Mouse (Mus musculus) forebrain, postnatal 0 days (tissue): ENCODE data around the gene Elf2. TPM values are rescaled to one million over a fixed set of nuclear protein-coding genes. Genes with fewer than 3 reads are reported as not detected.

Experiments
- ATAC-seq: fragments of 200-750 bp; cut with Nextera tagmentation; 2 replicates; pipeline ENCODE4 v1.8.0; 2017; ENCODE audit warnings: mild to moderate bottlenecking, moderate library complexity
- DNase-seq: peaks from one replicate; pipeline ENCODE4 v3.0.0-alpha.2; 2015
- H3K27ac ChIP-seq: fragments of 300-500 bp; sonication (generic); 2 replicates; pipeline ENCODE4 v1.5.1; 2014; ENCODE audit warnings: low read depth, mild to moderate bottlenecking, antibody characterized with exemption, low read length, moderate library complexity, mixed read lengths
- H3K27me3 ChIP-seq: fragments of 300-500 bp; sonication (generic); 2 replicates; pipeline ENCODE4 v1.6.1; 2014; ENCODE audit warnings: mild to moderate bottlenecking, low read length, mixed read lengths; ENCODE audit not compliant: insufficient read depth
- H3K36me3 ChIP-seq: fragments of 300-500 bp; sonication (generic); 2 replicates; pipeline ENCODE4 v1.6.1; 2014; ENCODE audit warnings: mild to moderate bottlenecking, moderate library complexity; ENCODE audit not compliant: insufficient read depth
- H3K4me1 ChIP-seq: fragments of 300-500 bp; sonication (generic); 2 replicates; pipeline ENCODE4 v1.6.1; 2014; ENCODE audit warnings: antibody characterized with exemption; ENCODE audit not compliant: insufficient read depth
- H3K4me2 ChIP-seq: fragments of 300-500 bp; sonication (generic); 2 replicates; pipeline ENCODE4 v1.6.1; 2014; ENCODE audit warnings: low read depth, mild to moderate bottlenecking, moderate library complexity
- H3K4me3 ChIP-seq: fragments of 300-500 bp; sonication (generic); 2 replicates; pipeline ENCODE4 v1.5.1; 2014; ENCODE audit warnings: low read depth, low read length, mixed read lengths
- H3K9ac ChIP-seq: fragments of 300-500 bp; sonication (generic); 2 replicates; pipeline ENCODE4 v1.6.1; 2014; ENCODE audit warnings: mild to moderate bottlenecking
- H3K9me3 ChIP-seq: fragments of 300-500 bp; sonication (generic); 2 replicates; pipeline ENCODE4 v1.6.1; 2016; ENCODE audit warnings: low read length
- CTCF ChIP-seq: sonication (generic); IDR thresholded peaks from 2 replicates; pipeline ENCODE4 v1.5.1; 2016; ENCODE audit warnings: antibody characterized with exemption, control low read depth, low read depth
- WGBS: fragments of 180-500 bp; shearing (Covaris S2); extraction: QIAGEN DNeasy Blood & Tissue Kit; methylation state at CpG from one replicate; pipeline ENCODE4 v1.1.7; 2014; 5-methylcytosine and 5-hydroxymethylcytosine counted together
- polyA plus RNA-seq: library from polyadenylated mRNA; unstranded; fragments of >200 nt; fragmentation: Nextera tagmentation; extraction: Ambion mirVana; gene quantifications from 2 replicates; pipeline ENCODE4 v1.2.1, GENCODE M21; 2015
- total RNA-seq: library from RNA; depleted of rRNA; stranded (reverse); fragments of >200 nt; gene quantifications from 2 replicates; pipeline ENCODE4 v1.2.3, GENCODE M21; 2014

Gene Elf2
- total and polyA plus RNA-seq, 2 experiments from 2014 or later = 26.4 to 83.9 TPM

- H3K4me3 ChIP-seq = no peak overlapping the region
- DNase-seq = no peak
- no peaks in the 10 kb centered on the region for H3K27me3 ChIP-seq
- peaks cover 15% of the 10 kb centered on the region for H3K4me1 ChIP-seq
- H3K4me2 ChIP-seq = no peak overlapping the region
- no peak overlapping the region for H3K9ac ChIP-seq
- H3K27ac ChIP-seq = no peak overlapping the region
- TF ChIP-seq CTCF = no peak
- no peak for ATAC-seq
- 62% methylated on average over 3 of the region's 3 CpGs for WGBS
- no peaks in the 10 kb centered on the region for H3K36me3 ChIP-seq
- no peaks in the 10 kb centered on the region for H3K9me3 ChIP-seq
Observed at GRCm38 (mm10) chr3:51229226-51229625, 111.2 kb downstream of the Elf2 start.

- 55% methylated on average over 9 of the region's 9 CpGs for WGBS
Observed at GRCm38 (mm10) chr3:51228821-51229205, 111.7 kb downstream of the Elf2 start.

GRCm38 (mm10) chr3:51228038-51228820 lies 112.2 kb downstream of the Elf2 start:
- H3K9ac ChIP-seq = no peak overlapping the region
- H3K4me2 ChIP-seq = no peak overlapping the region
- TF ChIP-seq CTCF = peak; percentile 42
- H3K4me3 ChIP-seq = no peak overlapping the region
- DNase-seq (no peak), ATAC-seq (no peak)
- H3K36me3 ChIP-seq = no peaks in the 10 kb centered on the region
- no peak overlapping the region for H3K27ac ChIP-seq
- H3K4me1 ChIP-seq = peaks cover 19% of the 10 kb centered on the region
- 83% methylated on average over 10 of the region's 10 CpGs for WGBS
- H3K9me3 ChIP-seq = no peaks in the 10 kb centered on the region
- no peaks in the 10 kb centered on the region for H3K27me3 ChIP-seq

More at GRCm38 (mm10) chr3:51228821-51229205, 111.7 kb downstream of the Elf2 start:
- Histone ChIP-seq H3K36me3 (no peaks in the 10 kb centered on the region), H3K4me1 (peaks cover 17% of the 10 kb centered on the region), H3K27me3 (no peaks in the 10 kb centered on the region), H3K9ac (no peak overlapping the region), H3K9me3 (no peaks in the 10 kb centered on the region), H3K4me3 (no peak overlapping the region), H3K27ac (no peak overlapping the region), H3K4me2 (no peak overlapping the region)
- DNase-seq = peak; percentile 17
- ATAC-seq = no peak
- no peak for TF ChIP-seq CTCF

GRCm38 (mm10) chr3:51226601-51227000 lies 113.9 kb downstream of the Elf2 start:
- no peak for DNase-seq
- H3K4me2 ChIP-seq = peak overlapping the region; percentile 68
- no peaks in the 10 kb centered on the region for H3K9me3 ChIP-seq
- 86% methylated on average over 3 of the region's 3 CpGs for WGBS
- H3K4me3 ChIP-seq = no peak overlapping the region
- H3K4me1 ChIP-seq = peaks cover 19% of the 10 kb centered on the region
- no peaks in the 10 kb centered on the region for H3K27me3 ChIP-seq
- H3K27ac ChIP-seq = no peak overlapping the region
- no peak overlapping the region for H3K9ac ChIP-seq
- TF ChIP-seq CTCF = no peak
- no peak for ATAC-seq
- H3K36me3 ChIP-seq = no peaks in the 10 kb centered on the region

GRCm38 (mm10) chr3:51225979-51226378 lies 114.5 kb downstream of the Elf2 start:
- Histone ChIP-seq H3K27me3 (no peaks in the 10 kb centered on the region), H3K36me3 (no peaks in the 10 kb centered on the region), H3K27ac (no peak overlapping the region), H3K9me3 (no peaks in the 10 kb centered on the region), H3K4me2 (peak overlapping the region; percentile 68), H3K4me1 (peaks cover 19% of the 10 kb centered on the region), H3K4me3 (peak overlapping the region; percentile 79; the same call in 1 of the 2 replicates), H3K9ac (no peak overlapping the region)
- 96% methylated on average over 10 of the region's 10 CpGs for WGBS
- TF ChIP-seq CTCF = no peak
- no peak for ATAC-seq
- no peak for DNase-seq

- Histone ChIP-seq H3K4me2 (peak overlapping the region; percentile 68), H3K27me3 (no peaks in the 10 kb centered on the region), H3K4me3 (peak overlapping the region; percentile 79), H3K9me3 (no peaks in the 10 kb centered on the region), H3K27ac (peak overlapping the region; percentile 97), H3K36me3 (no peaks in the 10 kb centered on the region), H3K4me1 (peaks cover 19% of the 10 kb centered on the region), H3K9ac (peak overlapping the region; percentile 87)
- DNase-seq = no peak
- no peak for TF ChIP-seq CTCF
- ATAC-seq = no peak; the same call in 1 of the 2 replicates
- under 1% methylated on average over 35 of the region's 39 CpGs for WGBS
Observed at GRCm38 (mm10) chr3:51225226-51225750, 115.2 kb downstream of the Elf2 start.

GRCm38 (mm10) chr3:51224363-51225225 lies 115.9 kb downstream of the Elf2 start, which contains the start of gene Noct:
TSS of gene Noct (plus strand) at chr3:51224447.
- Histone ChIP-seq H3K9me3 (no peaks in the 10 kb centered on the region), H3K4me3 (peak within 1 kb of the TSS; percentile 79), H3K27me3 (no peaks in the 10 kb centered on the region), H3K9ac (peak within 1 kb of the TSS; percentile 87), H3K4me1 (peaks cover 19% of the 10 kb centered on the region), H3K27ac (peak within 1 kb of the TSS; percentile 97), H3K4me2 (peak within 1 kb of the TSS; percentile 68), H3K36me3 (no peaks in the 10 kb centered on the region)
- ATAC-seq (peak; percentile 93), DNase-seq (peak; percentile 97)
- under 1% methylated on average over 91 of the region's 100 CpGs for WGBS
- TF ChIP-seq CTCF = peak; percentile 16; the same call in 1 of the 2 replicates
